Mouse (Mus musculus): Measurements from ENCODE around the gene Ddn. TPM values are rescaled to one million over a fixed set of nuclear protein-coding genes. Genes with fewer than 3 reads are reported as not detected.

The Ddn gene
- total RNA-seq, 2 experiments from 2014 or later: 829 to 842 TPM

DNA sequence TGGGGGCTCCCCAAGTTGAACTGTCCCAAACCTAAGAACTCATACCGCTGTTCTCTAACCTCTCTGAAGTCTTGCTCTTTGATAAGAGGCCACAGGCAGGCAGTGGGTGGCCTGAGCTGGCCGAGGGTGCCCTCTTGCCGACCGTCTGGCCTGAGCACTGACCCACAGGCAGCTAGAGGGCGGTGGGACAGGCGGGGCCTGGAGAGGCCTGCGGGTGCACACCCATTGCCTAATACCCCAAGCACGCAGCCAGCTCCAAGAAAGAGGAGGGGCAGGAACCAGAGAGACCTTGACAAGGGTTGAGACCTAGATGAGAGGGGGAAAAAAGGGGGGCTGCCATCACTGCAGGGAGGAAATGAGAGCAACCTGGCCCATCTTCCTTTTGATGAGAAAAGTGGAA, 29.2 kb downstream of the Ddn start:
- intact Hi-C loops (cut with DNase I): no loop called here
- DNase-seq (ENCODE audit: low spot score in 2 of 2): no peak

- intact Hi-C loops (cut with DNase I): no loop called here
- no peak for DNase-seq (ENCODE audit: low spot score in 2 of 2)
These were observed 30.5 kb downstream of the Ddn start for GRCm38 (mm10) chr15:98778806-98779205.

DNA sequence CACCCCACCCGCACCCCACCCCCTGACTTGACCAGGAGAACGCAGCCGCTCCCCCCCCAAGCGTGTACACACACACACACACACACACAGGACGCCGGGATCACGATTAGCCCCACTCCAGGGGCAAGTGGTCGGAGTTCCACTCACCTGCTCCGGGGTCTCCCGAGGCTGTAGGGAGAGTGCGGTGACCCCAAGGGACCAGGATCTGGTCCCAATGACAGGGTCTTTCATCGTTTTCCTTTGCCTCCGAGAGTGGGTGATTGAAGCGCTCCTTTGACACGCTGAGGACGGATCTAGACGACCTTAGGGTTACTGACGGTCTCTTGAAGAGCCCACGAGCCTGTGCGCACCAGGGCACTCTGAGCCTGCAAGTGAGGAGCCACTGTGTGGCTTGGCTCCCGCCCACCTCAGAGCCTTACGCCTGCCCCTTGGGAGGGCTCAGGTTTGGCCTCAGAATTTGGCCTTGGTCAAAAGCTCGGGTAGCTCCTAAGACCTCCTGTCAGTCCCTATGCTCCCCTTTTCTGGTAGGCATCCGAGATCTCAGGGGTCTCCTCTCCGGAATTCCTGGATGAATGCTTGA, 31.0 kb downstream of the Ddn start:
- DNase-seq (ENCODE audit: low spot score in 2 of 2): no peak
- intact Hi-C loops (cut with DNase I): no loop called here

GRCm38 (mm10) chr15:98777762-98778161, 31.5 kb downstream of the Ddn start, which contains the start of gene Wnt10b:
Gene Wnt10b, minus strand, starts transcription at chr15:98778150.
- intact Hi-C loops (cut with DNase I): no loop called here
- DNase-seq (ENCODE audit: low spot score in 2 of 2): no peak

DNA sequence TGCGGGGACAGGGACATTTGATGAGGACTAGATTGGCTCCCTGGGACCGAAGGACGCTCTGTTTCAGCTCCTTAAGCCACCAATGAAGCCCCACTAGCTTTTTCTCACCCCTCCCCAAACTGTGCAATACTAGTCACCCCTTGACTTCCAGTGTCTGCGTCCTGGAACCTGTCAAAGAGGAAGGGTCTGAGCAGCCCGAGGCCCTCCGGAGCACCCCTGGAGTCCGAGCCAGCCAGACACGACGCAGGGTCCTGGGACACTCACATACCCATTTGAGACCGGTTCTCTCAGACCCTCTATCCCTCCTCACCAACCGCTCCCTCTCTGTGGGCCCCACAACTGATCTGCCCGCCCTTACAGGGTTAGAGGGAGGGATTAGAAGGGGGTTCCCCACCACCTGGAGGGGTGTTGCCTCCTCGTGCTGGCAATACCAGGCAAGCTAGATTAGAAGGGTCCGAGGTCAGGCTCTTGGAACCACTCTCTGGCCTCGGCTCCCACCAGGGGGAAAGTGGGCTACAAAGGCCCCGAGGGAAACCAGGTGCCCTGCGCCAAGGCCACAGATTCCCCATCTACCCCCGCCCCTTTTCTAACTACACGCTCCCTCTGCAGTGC, 32.2 kb downstream of the Ddn start:
- intact Hi-C loops (cut with DNase I): no loop called here
- no peak for DNase-seq (ENCODE audit: low spot score in 2 of 2)

DNA sequence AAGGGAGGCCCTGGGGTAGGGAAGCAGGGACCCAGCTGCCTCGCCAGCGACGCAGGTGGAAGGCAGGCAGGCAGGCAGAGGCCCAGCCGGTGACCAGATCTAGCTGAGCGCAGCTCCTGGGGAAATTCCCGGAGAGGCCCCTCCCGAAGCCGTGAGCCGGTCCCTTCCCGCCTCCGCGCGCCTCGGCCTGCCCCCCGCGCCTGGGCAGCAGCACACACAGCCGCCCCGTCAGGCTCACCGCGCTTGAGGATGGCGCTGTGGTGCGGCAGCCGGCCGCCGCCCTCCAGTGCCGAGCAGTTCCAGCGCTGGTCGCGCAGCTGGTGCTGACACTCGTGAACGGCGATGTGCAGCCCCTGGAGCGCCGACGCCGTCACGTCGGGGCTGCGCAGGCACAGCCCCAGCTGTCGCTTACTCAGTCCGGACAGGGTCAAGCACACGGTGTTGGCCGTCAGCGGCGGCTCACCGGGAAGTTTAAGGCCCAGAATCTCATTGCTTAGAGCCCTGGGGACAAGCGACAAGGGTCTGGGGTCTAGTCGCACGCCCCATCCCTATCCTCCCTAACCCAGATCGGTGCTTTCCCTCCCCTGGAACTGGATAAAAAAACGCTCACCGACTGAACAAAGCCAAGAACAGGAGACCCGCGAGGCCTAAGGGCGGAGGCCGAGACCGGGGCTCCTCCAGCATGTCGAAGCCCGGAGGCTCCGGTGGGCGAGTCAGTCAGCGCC, 32.8 kb downstream of the Ddn start:
- DNase-seq (ENCODE audit: low spot score in 2 of 2): no peak
- intact Hi-C loops (cut with DNase I): no loop called here

DNA sequence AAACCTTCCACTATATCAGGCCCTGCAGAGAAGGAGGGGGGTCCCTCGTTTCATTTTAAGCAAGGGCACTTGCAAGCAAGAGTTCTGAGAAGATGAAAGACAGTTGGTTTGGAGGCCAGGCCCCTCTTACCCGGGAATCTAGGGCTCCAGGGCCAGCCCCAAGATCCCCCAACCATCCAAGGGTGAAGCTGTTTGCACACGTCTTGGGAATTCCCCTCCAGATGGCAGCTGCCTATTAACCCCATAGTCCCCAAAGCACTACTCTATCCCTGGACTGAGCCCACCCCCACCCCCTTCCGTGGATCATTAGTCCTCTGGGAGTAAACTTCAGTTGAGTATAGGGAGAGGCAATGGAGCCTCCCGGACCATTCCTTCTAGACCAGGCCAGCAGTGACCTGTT, 33.8 kb downstream of the Ddn start:
- DNase-seq (ENCODE audit: low spot score in 2 of 2): no peak
- intact Hi-C loops (cut with DNase I): no loop called here

DNA sequence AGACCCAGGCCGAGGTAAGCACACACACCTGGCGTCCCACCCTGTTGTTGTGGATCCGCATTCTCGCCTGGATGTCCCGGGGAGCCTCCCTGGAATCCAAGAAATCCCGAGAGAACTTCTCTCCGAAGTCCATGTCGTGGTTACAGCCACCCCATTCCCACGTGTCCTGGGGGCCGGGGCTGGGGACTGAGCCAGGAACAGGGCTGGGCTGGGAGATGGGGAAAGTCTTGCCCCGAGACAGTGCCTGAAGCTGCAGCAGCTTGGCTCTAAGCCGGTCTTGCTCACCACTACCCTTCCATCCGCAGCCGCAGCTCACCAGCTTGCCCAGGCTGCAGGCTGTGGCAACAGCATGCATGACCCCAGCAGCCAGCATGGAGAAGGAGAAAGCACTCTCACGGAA, 35.2 kb downstream of the Ddn start:
- no peak for DNase-seq (ENCODE audit: low spot score in 2 of 2)
- intact Hi-C loops (cut with DNase I): no loop called here

DNA sequence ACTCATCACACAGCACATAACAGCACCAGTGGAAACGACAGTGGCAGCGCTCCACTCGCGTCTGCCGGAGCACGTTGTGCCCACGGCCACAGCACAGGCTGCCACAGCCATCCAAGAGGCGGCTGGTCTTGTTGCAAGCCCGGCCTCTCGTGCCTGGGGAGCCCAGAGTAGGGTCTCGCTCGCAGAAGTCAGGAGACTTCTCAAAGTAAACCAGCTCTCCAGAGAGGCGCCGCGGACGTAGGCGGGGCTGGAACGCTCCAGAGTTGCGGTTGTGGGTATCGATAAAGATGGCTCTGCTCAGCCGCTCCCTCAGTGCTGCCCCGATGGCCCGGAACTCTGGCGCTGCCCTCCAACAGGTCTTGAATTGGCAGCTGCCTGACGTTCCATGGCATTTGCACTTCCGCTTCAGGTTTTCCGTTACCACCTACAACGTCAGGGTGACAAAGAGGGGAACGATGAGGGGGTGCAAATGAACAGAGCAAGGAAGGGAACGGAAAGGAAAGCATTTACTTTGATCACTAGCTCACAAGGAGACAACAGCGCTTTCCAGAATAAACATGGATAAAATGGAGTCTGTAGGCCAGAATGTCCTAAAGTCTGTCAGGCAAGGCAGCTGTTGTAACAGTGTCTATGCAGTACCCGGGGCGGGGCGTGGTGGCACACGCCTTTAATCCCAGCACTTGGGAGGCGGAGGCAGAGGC, 36.6 kb downstream of the Ddn start:
- intact Hi-C loops (cut with DNase I): no loop called here
- DNase-seq (ENCODE audit: low spot score in 2 of 2): no peak

GRCm38 (mm10) chr15:98771813-98772425, 37.4 kb downstream of the Ddn start:
- intact Hi-C loops (cut with DNase I): no loop called here
- DNase-seq (ENCODE audit: low spot score in 2 of 2): no peak

GRCm38 (mm10) chr15:98768259-98768658, 41.0 kb downstream of the Ddn start:
- DNase-seq (ENCODE audit: low spot score in 2 of 2): no peak
- intact Hi-C loops (cut with DNase I): no loop called here

DNA sequence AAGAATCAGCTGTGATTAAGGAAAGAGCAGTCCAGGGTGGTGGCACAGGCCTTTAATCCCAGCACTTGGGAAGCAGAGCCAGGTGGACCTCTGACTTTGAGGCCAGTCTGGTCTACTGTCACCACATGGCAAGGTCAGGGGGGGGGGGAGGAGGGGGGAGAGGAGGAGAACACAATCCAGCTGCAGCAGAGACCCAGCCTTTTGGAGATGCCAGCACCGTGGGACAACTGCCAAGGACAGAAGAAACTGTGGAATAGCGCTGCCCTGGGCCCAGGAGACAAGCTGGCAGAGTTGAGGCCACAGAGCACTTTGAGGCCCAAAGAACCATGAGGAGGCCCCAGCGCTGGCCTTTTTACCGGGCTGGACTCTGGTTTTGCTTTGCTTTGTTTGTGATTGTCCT, 43.4 kb downstream of the Ddn start:
- intact Hi-C loops (cut with DNase I): no loop called here
- DNase-seq (ENCODE audit: low spot score in 2 of 2): no peak

DNA sequence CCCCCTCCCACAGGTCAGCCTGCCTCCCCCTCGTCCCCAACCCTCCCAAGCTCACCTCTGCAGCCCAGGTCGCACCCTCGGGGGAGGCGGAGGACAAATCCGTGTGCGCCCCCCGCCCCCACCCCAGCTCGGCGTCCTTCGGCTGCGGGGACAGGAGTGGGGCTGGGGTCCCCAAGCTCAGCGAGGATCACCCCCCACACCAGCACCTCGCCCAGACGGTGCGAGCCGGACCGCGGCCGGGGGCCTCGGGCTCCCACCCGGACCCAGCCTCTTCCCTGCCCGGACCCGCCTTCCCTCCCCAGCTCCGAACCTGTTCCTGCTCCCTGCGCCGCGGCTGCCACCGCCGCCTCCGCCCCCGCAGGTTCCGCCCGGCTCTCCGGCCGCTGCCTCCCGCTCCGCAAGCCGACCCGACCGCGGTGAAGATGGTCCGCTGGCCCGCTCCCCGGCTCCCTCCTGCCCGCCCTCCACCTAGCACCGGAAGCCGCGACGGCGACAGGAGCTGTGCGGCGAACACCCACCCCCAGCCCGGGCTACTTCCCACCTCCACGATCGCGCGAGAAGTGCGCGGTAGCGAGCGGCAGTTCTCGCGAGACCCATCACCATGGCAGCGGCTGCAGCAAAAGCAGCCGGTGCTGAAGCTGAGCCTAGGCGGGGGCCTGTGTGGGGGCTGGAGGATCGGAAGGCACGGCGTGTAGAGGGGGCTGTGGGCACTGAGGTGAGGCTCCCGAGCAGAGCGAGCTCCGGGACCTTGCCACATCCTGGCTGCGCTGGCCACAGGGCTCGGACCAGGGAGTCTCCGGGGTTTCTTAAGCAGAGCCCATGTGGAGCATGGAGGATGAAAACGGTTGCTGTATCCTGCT, 46.4 kb downstream of the Ddn start, which contains the start of gene Arf3:
TSS of gene Arf3 (minus strand) at position 545 of the 860 bp plus-strand sequence.
- peak; percentile 98 for DNase-seq (ENCODE audit: low spot score in 2 of 2)
- intact Hi-C loops (cut with DNase I): loop anchor here (2.0 kb wide), 1 partner anchor 26 kb away; the partner anchor contains the start of gene Wnt1

DNA sequence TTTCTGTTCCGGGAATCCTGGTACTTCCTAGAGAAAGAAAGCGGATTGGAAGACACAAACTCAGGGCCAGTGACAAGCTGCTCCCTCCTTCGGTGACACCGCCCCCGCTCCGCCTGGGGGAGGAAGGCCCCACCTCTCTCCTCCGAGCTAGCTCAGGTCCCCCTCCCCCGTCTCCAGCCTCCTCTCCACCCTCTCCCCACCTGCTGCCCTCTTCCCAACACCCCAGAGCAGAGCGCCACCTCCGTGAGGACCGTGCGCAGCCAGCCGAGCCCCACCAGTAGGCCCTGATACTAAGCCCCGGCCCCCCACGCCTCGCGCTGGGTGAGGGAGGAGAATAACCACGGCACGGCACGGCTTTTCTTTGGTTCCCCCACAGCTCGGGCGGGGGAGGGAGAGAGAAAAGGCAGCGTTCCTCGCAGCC, 47.1 kb downstream of the Ddn start:
- intact Hi-C loops (cut with DNase I): loop anchor here (2.0 kb wide), 1 partner anchor 27 kb away; the partner anchor contains the start of gene Wnt1
- peak; percentile 75 to 84 for DNase-seq (ENCODE audit: low spot score in 2 of 2)

- no peak for DNase-seq (ENCODE audit: low spot score in 2 of 2)
- intact Hi-C loops (cut with DNase I): no loop called here
These were observed 55.2 kb downstream of the Ddn start for GRCm38 (mm10) chr15:98754125-98754524.

All from left cerebral cortex, postnatal 25 days (tissue).